Mouse (Mus musculus) embryo, embryonic 10 days (tissue): ENCODE results near the gene Fam43a.
A peak's percentile ranks its signal among the peaks of the same experiment; 100 is the strongest.

Experiments used
- DNase-seq: peaks from one replicate; pipeline ENCODE4 v3.0.0-alpha.2; 2015; ENCODE audit warnings: low spot score

The Fam43a gene

DNA sequence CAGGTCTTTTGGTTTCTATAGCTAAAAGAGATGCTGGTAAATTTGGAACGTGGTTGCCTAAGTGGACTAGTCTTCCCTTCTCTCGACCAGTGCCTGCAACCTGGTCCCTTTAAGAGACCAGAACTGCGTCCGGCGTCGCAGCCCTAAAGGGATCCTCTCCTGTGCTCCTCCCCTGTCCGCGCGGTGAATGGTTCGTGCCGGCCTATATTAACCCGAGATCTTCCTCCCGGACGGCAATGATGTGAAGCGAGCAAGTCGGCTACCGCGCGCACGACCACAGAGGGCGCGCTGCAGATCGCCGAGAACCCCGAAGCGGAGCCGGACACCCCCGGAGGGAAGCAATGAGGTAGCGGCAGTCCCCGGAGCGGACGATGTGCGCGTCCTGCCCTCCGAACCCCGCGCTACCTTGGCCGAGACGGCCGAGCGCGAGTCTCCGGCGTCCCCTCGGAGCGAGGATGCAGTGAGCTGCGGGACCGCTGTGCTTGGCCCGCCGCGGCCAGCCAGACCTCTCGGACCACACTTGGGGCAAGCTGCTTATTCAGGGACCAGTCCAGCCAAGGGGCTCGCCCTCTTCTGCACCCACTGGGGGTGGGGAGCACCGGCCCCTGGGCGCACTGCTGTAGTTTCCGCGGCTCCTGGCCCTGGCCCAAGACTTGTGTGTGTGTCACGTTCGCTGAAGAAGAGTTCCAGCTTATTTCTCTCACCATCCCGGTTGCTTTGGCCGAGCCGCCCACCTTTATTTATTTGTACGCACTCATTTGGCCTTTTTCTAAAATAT, at the start of gene Fam43a:
Gene Fam43a (plus strand): TSS at position 233 of the 778 bp plus-strand sequence.
- DNase-seq: peak; percentile 95

DNA sequence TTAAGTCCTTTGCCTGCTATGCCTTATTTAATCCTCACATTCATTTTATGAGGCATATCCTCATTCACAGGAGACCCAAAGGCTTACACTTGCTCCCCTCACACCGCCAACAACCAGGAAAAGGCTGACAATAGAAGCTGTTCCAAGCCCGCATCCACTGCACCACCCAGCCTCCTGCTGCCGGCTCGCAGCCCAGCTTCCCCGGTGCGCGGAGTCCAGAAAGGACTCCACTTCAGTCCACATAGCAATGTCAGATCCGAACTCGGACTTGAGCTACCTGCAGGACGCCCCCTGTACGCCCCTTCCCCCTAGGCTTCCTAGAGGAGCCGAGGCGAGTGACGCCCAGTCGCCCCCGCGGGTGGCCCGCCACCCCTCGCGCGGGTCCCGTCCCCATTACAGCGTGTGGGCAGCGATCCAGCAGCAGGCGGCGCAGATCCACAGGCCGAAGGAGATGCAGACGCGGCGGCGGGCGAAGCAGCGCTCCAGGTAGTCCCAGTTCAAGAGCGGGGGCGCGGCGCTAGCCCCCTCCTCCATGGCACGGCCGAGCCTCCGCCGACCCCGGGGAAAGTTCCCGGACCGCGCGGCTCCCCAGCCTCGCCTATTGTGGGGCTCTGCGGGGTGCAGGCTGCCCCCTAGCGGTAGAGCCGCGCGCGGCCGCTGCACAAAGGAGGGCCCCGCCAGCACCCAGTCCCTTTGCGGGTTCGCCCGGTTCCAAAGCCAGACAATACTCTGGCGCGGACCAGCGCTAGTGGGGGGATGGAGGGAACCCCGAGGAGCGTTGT, 49.4 kb upstream of the Fam43a start:
- DNase-seq: peak; percentile 73

DNA sequence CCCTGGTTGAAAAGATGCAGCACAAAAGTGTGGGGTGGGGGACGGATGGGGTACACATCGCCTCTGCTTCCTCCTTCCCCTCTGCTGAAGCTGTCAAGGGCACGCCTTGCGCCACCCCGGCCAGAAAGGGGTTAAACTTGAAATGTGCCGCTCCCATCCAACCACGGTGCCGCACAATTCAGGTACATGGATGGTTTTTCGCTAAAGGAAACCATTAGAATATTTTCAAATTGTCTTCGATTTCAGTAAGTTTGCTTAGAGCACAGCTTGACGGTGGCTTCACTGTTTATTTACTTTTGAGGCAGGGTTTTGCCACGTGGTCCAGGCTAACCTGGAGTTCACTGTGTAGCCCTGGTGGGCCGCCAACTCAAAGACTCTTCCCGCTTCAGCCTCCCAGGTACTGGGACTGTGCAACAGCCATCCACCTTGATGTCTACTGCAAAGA, 48.8 kb upstream of the Fam43a start, which contains the start of gene Tmem44:
Gene Tmem44 (minus strand): TSS at position 95 of the 445 bp plus-strand sequence.
- DNase-seq: peak; percentile 46

DNA sequence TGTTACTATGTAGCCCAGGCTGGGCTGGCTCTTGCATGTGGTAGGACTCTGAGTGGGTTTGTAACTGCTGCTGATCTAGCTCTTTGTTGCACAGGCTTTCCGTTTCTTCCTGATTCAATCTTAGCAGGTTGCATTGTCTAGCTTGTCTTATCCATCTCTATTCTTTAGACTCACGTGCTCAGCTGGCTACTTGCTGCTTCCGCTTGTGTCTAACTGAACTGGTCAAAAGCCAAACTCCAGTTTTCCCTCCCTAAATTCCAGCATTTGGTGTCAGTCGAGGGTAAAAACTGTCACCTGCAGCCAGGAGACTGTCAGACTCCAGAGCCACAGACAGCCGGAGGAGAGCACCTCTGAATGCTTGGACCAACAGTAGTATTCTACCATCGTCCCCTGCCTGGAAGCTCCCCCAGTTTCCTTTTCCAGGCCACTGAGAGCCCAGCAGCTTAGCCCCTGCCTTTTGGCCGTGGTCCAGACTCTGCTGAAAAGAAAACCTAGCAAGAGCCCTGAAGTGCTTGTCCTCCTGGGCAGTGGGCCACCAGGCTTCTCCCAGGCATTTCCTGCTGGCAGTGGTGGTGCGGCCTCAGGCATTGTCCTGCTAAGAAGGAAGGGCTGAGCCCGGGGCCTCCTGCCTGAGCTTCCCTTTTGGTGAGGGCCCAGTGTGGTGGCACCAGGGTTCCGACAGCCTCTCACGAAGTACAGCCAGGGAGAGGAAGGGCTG, 46.7 kb upstream of the Fam43a start:
- no peak for DNase-seq

DNA sequence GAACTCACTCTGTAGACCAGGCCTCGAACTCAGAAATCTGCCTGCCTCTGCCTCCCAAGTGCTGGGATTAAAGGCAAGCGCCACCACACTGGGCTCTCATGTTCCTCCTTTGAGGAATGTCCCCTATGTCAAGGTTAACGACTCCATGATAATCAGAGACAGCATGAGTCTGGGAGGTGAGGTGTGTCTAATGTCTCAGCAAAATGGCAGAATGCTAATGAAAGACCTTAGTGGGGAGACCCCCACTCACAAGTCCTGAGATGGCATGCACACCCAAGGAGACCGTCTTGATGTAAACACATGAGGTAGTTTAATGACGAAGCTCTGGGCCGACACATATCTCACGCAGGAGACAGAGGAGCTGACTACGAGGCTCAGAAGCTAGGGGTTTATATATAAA, 45.4 kb upstream of the Fam43a start:
- no peak for DNase-seq

DNA sequence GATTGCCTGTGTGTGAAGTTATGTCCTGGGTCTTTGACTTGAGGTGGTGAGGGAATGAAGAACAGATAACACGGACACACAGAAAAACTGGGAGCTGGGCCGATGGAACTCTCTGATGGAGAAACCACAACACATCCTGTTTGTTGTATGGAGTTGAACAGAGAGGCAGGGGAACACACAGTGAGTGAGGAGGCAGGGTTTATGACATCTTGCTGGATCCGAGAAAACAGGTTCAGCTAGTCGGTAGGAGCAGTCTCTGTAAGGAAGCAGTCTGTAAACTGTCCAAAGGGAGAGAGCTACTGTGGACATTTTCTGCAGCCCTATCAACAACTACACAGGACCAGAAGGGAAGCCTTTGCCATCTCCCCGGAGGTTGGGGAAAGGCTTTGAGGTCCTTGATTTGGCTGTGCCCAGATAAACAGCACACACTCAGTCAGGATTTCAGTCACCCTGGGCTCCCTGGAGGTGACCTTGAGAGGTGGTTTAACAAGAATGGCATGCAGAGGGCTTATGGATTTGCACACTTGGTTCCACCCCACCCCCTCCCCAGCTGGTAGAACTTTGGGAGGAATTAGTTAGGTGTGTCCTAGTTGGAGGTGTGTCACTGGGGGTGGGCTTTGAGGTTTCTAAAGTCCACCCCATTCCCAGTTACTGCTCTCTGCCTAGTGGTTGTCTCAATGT, 40.1 kb upstream of the Fam43a start:
- no peak for DNase-seq

DNA sequence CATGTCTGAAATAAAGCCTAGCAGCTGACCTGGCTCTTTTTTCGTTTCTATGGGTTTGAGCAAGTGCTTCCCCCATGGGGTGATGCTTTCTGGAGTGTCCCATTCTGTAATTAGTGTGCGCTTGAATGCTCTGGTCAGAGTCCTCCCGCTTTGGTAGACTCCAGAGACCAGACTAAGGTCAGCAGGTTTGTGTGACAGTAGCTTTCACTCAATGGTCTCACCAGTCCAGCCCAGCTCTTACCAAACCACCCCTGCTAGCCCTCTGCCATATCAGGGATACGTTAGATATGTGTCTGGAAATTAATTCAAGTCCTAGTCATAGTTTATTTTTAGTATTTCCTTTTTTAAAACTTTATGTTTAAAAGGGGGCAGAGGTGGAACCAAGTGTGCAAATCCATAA, 38.9 kb upstream of the Fam43a start:
- DNase-seq: no peak

DNA sequence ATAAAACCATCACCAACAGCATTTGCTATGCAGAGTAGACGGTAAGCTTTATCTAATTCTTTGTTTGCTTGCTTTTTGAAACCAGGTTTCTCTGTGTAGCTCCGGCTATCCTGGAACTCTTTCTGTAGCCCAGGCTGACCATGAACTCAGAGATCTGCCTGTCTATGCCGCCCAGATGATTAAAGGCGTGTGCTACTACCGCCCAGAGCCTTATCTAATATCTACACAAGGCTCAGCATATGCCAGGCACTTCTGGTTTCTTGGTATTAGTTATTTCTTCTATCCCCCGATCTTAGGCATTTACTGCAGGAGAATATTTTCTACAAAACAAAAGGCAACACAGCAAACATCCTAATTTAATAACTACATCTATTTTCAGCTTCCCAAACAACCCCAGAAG, 33.9 kb upstream of the Fam43a start:
- no peak for DNase-seq

DNA sequence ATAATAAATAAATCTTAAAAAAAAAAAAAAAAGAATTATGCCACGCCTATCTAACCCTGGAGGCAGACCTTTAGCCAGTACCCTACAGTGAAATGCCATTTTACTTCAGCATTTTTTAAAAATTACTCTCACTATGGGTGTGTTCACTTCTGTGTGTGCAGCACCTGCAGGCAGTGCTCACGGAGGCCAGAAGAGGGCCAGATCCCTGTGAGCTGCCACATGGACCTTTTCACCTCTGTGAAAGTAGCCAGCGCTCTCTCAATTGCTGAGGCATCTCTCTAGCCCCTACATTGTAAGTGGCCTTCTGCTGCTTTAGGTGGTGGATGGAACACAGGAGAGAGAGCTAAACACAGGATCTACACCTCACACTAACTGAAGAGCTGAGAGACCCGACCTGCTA, 29.4 kb upstream of the Fam43a start:
- no peak for DNase-seq

DNA sequence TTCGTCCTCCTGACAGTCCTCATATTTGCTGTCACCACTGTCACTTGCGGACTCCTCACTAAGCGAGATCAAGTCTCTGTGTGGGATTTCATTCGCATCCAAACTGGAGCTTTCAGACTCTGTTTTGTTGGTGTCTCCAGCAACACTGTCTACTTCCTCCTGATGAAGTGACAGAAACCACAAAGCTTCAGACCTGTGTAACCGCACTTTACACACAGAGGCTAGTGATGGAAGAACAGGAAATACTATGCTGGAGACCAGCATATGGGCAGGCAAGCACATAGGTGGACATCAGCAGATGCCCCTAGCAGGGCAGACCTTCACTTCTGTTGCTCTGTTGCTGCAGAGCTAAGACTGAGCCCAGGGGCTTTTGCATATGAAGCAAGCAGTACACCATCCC, 28.1 kb upstream of the Fam43a start:
- DNase-seq: no peak

DNA sequence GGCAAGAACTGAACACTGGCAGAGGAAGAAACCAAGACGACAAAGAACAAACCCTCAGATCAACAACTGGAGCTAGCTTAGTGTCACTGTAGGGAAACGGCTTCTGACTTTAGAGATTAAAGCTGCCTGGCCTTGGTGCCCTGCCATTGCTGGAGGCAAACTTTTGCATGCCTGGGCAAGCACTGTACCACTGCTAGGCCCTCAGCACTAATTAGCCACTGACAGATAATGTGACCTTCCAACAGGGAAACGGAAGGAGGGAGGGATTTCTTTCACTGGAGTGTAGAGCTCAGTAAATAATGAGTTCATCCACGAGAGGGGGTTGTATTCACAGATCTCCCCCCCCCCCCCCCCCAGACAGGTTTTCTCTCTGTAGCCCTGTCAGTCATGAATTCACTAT, 27.3 kb upstream of the Fam43a start:
- no peak for DNase-seq

DNA sequence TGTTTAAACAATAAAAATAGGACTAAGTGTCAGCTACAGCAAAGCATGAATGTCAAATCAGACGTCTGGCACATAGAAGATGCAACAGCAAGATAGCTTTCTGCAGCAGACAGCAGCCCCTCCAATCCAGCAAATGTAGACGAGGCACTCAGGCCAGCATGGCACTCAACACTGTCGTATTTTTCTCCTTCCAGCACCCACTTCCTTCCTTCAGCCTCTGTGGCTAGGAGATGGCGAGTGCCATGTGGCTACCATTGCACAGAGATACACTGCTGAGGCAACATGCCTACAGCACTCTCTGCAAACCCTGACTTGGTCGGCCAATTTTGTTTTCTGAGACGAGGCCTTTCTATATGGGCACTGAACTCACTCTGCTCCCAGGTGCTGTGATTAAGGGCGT, 23.7 kb upstream of the Fam43a start:
- DNase-seq: no peak

DNA sequence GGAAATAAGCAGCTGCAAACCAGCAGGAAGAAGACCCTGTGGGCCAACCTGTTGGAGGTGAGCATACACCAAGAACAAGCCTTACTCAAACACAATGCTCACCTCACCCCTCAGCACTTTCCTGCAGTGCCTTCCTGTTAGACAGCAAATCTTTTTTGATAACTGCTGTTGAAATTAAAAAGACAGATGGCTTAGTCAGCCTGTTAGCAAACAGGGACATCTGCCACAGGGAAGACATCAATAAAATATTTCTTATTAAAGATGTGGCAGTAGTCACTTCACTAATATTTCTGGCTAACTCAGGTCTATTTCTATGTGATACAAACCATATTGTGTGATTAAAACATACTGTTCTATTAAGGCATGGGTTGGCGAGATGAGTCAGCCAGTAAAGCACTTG, 23.1 kb upstream of the Fam43a start:
- DNase-seq: no peak

DNA sequence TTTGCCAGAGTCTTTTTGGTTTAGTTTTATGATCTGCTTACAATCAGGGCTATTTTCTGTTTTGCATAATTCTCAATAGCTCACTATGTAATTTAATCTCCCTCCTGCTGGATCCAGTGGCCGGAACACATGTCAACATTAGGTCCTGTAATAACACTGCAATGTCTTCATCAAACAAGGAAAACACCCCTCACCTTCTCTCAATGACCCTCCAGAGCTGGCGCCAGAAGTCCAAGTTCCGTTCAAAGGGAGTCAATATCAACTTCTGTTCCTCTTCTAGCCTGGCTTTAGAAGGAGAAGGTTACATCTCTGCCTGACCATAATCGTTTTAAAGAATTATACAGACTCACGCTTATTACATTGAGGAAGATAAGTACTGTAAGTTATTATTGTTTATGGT, 18.8 kb upstream of the Fam43a start:
- no peak for DNase-seq

DNA sequence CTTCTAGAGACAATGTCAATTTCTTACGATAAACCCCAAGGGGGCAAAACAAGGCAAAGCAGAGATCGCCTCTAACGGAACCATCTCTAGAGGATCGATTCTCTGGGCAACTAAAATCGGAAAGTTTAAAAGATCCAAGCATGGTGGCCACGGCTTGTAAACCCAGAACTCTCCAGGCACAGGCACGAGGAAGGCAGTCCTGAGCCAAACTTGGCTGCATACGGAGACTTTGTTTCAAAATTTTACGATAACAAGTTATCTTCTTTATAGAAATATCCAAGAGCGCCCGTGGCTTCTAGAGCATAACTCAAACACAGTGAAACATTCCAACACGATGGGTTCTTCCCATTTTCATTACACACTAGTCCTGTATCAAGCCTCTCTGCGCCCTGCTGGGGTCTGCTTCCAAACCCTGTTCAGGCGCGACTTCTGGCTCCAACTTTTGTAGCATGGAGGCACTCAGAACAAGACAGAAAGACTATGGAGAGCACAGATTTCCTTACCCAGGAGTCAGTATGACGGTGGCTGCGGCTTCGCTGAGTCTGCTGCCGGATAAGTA, 12.5 kb upstream of the Fam43a start:
- no peak for DNase-seq

DNA sequence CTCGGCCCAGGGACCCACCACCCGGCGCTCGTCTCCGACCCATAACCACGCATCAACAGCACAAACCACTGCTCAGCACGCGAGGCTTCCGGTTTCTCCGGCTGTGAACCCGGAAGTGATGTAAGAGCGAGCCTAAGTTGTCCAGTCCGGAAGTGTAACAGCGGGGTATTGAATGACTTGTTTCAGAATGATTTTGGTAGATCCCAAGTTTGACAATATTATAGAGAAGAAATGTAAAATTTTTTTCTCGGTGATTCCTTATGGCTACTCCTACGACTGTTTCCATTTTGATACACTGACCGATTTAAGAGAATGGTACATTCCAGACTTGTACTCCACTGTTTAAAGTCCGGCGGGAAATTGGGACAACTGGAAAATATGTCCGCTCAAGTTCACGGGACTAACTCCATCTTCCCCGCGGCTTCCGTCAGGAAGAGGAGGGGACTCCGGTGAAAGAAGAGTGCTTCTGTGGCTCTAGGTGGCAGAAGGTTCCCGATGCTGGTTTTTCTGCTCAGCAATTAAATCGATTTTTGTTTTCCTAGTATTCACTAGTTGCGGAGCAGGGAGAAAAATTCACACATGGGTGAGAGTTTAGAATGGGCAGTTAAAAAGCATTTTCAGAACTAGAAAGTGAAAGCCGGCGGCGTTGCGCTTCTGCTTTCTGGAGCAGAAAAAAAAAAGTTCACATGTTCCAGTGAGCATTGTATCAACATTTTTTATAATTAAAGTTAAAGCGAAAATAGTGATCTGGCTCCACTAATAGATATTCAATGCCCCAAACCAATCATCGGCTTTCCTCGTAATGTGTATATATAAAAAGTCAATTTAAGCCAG, 11.8 kb upstream of the Fam43a start, which contains the start of gene Lsg1:
Gene Lsg1 (minus strand): TSS at position 99 of the 834 bp plus-strand sequence.
- peak; percentile 95 for DNase-seq

DNA sequence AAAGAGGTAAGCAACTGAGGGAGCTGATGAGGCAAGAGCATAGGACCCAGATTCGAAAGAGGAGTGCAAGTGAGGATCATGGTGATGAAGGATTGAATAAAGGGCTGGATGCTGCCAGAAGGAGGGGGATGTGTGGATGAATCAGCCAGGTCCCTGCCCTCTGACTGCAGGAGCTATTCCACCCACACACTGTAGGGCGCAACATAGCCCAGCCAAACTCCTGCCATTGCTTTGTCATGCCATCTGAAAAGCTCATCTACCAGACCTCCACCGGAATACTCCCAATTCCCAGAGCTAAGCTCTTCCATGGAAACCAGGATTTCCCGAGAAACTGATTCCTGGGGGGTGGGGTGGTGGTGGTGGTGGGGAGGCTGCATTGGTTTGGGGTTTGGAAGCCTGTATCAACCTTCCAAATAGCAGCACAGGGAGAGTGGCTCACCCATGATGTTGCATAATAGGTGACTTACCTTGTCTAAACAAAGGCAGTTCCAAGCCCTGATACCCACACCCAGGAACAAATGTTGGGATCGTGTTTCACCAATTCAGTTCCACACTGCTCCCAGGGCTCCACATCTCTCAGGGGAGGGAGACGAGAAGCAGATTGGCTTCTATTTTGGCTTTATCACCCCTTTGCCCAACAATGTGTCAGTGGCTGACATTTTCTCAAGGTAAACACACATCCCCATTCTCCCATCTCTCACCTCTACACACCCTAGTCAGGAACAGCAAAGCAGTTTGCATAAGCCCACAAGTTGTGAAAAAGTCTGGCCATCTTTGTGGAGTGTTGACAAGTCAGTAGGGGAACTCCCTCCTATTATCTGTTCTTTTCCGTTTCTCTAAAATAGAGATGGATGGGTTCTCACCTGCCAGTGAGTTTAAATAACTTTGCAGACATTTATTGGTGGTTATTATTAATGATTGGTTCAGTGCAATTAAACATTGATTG, 9.0 kb upstream of the Fam43a start:
- DNase-seq: no peak

DNA sequence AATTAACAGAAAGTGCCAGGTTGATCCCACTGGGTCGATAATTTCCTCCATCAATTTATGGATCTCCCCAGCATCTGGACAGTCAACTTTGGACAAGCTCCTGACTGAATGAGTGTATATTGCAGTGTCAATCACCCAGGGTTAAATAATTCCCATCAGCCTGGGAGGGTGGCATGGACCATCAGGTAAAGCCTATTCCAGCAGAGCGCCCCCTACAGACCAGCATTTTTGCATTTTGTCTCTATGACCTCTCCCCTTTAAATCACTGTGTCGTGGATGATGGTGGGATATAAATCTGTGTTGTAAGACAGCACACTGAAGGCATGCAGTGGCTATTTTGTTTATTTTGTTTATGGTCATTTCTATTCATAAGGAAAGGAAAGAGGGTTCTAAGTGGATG, 7.5 kb upstream of the Fam43a start:
- no peak for DNase-seq

DNA sequence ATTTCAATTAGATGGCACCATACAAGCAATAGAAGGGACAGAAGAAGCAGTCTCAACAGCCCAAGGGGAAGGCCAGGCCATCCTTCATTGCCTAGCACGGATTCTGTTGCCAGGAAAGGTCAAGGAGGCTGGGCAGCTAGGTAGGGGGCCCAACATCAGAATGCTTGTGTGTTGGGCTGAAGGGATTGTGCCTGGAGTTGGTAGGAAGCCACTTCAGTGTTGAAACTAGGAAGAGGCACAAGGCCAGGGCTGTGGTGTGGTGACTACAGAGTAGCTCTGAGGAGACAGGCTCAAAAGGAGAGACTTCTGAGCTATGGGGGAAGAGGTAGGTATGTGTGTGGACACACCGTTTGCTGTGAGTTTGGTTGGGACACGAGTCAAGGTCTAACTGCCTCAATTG, 4.2 kb upstream of the Fam43a start:
- DNase-seq: no peak
